Mouse (Mus musculus): ENCODE data around the gene Dync1h1.

Gene Dync1h1
- long read RNA-seq, experiment 1, partial matches to known transcripts, result 19 of 24 reads
- long read RNA-seq, experiment 1, other reads (novel, unspliced or antisense), result 5 of 24 reads
- long read RNA-seq, experiment 2, partial matches to known transcripts, result 9 of 12 reads
- long read RNA-seq, experiment 2, other reads (novel, unspliced or antisense), result 3 of 12 reads

DNA sequence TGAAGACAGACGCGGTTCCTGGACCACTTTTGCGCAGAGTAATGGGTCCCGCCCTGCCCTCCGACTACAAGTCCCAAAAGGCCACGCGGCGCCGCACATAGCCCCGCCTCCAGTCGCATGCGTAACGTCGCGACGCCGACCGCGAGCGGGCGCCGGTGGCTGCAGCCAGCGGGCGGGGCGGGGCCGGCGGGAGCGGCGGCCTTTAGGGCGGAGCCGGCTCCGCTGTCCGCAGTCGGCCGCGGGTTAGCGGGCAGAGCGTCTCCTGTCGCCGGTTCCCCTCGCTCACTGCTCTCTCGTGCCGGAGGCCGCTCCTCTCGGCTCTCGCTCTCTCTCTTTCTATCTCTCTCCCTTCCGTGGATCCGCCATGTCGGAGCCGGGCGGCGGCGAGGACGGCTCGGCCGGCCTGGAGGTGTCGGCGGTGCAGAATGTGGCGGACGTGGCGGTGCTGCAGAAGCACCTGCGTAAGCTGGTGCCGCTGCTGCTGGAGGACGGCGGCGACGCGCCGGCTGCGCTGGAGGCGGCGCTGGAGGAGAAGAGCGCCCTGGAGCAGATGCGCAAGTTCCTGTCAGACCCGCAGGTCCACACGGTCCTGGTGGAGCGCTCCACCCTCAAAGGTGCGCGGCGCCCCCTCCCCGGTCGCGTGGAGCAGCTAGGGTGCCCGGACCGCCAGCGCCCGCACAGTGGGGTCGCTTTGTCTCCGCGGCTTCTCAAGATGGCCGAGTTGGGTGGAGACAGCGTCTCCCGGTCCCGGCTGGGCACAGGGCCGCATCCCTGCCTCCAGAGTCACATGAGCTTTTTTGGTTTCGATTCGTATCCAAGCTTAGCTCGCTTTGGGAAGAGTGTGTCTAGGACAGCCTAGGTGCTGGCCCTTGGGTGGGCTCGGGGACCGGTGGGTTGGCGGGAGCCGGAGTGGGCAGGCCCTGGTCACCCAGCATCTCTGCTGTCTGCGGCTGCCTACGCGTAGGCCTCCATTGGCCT is at the start of gene Dync1h1:
Gene Dync1h1, plus strand, starts transcription at position 212 of the 978 bp plus-strand sequence.
- intact Hi-C loops (cut with DNase I), result no loop called here

DNA sequence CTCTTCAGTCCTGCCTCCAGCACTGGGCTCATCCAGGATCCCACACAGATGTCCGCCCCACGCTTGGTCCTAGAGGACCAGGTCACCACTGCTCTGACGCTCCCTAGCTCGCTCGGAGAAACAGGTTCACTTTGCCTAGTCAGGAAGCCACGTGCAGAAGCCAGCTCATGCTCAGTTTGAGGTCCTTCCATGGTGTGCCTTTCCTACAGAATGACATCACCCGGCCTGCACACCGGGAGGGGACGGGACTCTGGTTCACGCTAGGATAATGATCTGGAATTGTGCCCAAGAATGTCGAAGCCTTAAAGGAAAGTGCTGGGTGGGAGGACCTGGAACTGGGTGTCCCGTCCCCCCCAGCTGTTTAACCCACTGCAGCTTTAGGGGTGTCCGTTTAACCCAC is 49.1 kb upstream of the Dync1h1 start:
- intact Hi-C loops (cut with DNase I), result loop anchor here (5.0 kb wide), 1 partner anchor 100 kb away; no protein-coding TSS in a partner anchor

DNA sequence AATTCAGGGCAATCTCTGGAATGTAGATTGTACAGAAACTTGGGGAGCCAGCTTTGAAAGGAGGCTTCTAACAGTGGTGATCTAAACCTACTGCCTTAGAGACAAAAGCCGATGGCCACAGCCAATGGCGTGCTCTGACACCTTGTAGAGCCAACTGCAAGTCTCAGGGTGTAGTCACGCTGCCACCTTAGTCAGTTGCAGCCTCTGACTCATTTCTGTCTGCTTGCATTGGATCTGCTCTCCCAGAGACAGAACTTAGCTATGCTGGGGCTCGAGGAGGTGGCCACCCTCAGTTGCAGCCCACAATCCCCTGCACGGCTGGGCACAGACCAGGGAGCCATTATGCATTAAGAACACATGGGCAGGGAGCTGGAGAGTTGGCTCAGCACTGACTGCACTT is 47.9 kb upstream of the Dync1h1 start:
- intact Hi-C loops (cut with DNase I), result loop anchor here (5.0 kb wide), 1 partner anchor 101 kb away; no protein-coding TSS in a partner anchor

DNA sequence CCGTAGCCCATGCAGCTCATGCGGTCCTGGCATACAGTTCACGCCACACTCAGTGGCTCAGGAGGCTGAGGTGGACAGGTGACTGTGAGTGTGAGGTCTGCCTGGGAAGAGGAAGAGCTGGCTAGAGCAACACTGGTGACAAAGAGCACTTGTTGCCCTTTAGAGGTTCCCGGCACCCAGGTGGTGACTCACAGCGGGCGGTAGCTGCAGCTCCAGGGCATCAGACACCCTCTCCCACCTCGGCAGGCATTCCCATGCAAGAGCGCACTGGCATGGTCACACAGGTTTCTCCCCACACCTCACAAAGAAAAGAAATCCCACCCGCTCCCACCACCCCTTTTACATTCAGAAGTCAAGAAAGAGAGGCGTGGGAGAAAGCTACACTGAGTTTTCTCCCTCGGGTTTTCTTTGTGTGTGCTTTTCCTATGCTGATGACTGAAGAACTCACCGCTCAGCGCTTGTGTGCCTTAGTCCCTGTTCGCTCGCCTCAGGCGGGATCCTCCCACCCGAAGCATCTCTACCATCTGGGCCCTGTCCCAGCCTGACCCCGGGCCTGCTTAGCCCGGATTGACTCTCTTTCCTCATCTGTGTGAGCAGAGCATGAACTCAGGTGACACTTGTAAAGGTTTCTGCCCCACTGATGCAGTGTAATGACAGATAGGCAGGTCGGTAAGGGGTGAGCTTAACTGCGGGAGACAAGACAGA is 45.6 kb upstream of the Dync1h1 start:
- intact Hi-C loops (cut with DNase I), result no loop called here

DNA sequence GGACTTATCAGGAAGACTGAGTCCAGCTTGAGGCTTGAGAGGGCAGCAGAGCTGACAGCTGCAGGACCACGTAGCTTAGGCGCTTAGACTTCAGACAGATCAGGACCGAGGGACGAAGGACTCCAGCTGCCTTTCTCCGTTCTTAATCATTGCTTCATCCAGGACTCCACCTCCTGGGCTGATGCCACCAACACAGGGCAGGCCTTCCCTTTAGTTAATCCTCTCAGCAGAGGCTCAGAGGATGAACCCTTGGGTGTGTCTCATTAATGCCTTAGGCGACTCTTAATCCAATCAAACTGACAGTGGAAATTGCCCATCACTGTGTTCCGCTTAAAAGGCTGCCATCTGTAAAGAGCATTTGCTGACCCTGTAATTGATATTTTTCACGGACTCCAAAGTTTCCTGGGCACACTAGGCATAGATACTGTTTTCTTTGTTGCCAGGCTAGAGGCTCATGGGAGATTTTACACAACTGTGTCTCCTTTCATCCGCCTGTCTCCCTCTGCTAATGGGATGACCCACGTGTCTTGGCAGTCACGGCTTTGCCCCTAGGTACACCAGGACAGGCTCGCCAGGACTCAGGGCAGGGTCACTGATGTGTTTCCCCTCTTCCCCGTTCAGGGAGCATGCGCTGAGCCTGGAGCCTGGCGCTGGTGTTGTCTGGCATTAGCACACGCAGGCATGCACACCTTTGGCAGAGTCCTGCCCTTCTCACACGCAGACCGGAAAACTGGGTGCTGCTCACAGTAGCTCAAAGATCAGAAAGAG is 44.2 kb upstream of the Dync1h1 start:
- intact Hi-C loops (cut with DNase I), result no loop called here

DNA sequence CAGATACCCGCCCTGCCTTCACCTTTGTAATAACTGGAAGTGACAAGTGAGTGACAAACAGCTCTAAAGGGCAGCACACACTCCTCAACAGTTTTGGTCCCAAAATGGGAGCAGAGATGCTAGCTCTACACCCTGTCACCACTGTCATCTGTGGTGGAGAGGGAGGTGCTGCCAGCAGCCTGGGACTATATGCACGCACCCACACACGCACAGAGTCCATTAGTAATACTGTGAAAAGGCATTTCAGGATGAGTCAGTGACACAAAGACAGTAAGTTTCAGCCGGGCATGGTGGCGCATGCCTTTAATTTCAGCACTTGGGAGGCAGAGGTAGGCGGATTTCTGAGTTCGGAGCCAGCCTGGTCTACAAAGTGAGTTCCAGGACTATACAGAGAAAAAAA is 43.1 kb upstream of the Dync1h1 start:
- intact Hi-C loops (cut with DNase I), result no loop called here

DNA sequence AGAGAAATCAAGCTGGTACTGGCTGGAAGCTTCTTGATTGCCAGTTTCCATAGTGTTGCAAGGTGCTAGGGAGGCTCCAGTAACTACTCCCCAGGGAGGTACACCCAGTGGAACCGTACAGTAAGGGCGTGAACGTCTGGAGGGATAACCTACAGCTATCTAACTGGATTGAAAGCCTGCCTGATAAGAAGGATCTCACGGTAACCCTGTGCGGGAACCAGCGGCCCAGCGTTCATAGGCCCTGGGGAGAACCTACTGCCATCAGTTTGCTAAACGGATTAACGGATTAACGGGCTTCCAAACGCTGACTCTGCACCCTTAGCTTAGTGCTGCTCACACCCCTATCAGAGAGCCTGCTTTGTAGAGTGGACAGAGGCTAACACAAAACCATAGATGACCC is 37.9 kb upstream of the Dync1h1 start:
- intact Hi-C loops (cut with DNase I), result no loop called here

DNA sequence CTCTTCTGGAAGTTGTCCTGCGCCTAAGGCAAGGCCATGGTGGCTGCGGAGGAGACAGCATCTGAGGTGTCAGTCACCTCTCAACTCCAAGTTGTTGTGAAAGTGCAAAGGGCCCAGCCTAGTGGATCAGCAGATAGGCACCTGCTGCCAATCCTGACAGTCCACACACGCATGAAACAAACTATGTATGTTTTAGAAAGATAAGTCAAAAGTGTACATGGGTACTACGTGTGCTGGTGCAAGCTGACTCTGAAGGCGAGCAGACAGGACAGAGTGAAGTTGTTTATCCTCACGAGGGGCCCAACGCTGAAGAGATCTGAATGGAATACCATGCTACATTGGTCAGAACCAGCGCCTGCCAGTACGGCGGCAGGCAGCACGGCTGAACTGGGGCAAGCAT is 36.4 kb upstream of the Dync1h1 start:
- intact Hi-C loops (cut with DNase I), result no loop called here

DNA sequence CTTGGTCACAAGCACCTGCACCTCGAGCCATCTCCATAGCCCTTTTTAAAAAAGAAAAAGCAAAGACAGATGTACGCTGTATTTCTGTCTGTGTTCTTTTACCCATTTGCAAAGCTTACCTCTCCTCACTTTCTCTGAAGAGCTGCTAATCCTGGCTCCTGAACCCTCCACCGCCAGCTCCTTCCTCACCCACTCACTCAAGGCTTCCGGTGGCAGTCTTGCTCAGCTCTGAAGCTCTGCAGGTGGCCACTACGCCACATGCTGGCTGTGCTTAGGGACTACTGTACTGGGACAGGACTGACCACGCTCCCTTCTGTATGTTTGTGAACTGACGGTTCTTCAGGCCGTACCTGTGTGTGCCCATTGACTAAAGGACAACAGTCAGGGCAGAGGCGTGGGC is 34.9 kb upstream of the Dync1h1 start:
- intact Hi-C loops (cut with DNase I), result no loop called here

DNA sequence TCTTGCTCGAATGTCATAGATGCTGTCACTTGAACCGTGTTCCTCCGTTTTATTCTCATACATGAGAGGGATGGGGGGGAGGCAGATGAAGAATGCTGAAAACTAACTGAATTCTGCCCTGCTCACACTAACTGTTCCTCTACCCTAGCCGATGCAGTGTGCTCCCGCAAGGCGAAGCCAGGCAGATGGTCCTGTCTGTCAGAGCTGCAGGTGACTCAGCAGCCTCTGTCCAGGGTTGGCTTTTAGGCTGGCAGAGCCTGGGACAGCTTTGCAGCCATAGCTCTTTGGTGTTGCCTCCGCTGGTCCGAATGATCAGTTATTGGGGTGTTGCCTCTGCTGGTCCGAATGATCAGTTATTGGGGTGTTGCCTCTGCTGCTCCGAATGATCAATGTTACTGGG is 30.2 kb upstream of the Dync1h1 start:
- intact Hi-C loops (cut with DNase I), result no loop called here

DNA sequence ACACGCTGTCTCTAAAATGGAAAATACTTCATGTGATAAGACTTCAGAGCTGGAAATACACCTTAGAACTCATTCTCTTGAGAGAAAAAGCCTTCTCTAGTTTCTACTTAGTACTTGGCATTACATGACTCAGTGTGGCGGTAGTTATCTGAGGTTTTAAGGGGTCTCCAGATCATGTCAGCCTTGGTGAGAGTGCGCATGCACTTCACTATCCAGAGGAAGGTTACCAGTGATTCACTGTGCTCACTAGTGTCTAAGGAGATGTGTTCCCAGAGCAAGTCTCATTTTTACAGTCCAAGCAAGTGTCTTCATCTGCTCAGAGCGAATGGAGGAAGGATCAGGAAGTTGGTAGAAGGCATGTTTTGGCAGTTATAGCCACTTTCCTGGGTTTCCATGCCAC is 28.9 kb upstream of the Dync1h1 start:
- intact Hi-C loops (cut with DNase I), result no loop called here

DNA sequence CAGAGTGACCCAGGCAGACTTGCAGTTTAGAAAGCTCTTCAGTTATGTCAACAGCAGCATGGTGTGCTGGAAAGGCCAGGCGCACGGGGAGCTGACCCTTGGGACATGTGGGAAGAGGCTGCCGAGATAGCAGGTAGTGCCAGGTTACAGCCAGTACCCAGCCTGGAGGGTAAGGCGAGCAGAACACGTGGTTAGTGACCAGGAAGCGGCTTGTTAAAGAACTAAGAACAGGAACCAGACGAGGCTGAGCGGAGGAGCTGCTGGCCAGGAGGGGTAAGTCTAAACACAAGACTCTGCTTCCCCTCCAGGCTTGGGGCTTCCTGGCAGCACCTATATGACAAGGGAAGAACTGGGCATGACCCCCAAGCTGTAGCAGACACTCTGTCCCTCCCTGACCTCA is 27.6 kb upstream of the Dync1h1 start:
- intact Hi-C loops (cut with DNase I), result no loop called here

DNA sequence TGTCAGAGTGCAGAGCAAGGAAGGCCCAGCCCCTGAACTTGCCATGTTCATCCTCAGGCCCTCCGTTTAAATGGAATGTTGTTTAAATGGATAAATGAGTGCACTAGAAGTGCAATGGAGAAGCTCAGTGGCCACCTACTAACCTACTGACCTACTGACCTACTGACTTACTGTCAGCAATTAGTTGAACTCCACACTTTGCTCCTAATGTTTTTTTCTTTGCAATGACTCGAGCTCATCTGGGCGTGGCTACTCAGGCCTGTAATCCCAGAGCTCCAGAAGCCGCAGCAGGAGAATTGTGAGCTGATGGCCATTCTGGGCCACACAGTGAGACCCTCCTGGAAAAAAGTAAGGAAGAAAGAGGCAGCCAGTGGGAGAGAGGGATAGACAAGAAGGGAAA is 25.3 kb upstream of the Dync1h1 start:
- intact Hi-C loops (cut with DNase I), result no loop called here

DNA sequence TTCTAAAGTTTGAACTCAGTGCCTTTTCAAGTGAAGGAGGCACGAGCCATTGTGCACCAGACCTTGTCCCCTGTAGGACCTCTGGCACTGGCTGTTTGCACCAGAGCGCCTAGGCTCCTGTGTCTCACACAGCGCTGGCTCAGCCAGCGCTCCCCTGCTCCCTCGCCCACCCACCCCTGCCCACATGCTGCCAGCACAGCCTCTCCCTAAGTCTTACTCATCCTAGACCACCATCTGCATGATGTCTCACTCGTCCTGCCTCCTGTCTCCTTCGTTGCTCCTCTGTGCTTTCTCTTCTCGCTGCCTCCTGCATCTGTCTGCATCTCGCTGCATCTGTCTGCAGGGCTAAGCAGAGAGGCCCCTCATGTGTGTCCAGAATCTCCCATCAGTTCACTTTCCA is 22.9 kb upstream of the Dync1h1 start:
- intact Hi-C loops (cut with DNase I), result no loop called here

DNA sequence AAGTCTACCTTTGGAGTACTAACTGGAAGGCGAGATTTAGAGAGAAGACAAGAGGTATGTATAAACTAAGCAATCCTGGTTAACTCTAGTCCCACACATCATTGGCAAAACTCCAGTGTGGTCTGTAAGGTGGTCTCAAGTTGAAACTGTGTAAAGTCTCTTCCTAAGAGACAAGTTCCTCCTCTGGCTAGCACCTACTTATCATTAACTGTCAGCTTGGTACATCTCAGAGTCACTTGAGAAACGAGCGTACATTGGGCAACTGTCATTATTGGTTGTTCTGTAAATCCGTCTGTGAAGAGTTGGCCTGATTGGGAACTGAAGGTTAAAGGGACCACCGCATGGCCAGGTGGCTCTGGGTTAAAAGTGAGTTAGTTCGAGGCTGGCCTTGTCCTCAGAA is 12.6 kb upstream of the Dync1h1 start:
- intact Hi-C loops (cut with DNase I), result no loop called here

DNA sequence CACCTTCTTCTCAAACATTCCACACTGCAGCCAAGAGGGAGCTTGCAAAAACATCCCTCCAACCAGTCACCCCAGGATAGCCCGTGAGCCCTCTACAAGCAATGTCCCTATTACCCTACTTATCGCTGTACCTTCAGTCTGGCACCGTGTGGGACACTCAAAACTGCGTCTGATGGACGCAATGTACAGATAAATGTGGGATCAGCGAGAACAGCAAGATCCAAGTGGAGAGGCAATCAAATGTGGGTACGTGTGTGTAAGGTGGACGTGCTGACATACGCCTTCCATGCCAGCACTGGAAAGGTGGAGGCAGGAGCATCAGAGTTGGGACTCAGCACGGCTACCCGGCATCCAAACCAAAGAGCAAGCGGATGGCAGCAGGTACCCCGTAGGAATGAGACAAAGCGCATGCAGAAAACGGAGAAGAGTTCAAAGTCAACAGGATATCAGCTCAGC is 10.4 kb upstream of the Dync1h1 start:
- intact Hi-C loops (cut with DNase I), result loop anchor here (5.0 kb wide), 1 partner anchor 139 kb away; no protein-coding TSS in a partner anchor

DNA sequence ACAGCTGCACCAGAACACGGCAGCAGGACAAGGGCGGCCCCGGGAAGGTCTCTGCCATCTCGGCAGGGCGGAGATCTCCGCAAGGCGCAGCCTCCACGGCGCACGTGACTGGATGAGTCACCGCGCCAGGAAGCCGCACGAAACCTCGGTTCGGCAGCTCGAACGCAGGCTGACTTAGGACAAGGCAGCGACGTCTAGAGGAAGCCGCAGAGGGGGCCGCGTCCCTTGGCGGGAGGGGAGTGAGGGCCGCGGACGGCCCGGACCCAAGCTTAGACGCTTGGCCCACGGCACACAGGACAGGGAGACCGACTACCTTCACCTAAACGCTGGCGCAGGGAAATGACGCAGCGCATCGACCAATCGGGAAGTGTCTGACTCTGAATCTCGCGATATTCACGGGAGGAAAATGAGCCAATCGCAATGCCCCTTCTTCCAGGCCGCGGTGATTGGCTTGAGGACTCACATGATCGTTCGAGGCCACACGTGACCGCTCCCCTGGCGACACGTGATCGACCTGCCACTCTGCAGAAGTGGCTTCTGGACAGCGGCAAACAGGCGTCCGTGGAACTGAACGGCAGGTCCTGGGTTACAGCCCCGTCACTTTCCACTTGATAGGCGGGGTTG is 9.9 kb upstream of the Dync1h1 start:
- intact Hi-C loops (cut with DNase I), result loop anchor here (5.0 kb wide), 1 partner anchor 139 kb away; no protein-coding TSS in a partner anchor

DNA sequence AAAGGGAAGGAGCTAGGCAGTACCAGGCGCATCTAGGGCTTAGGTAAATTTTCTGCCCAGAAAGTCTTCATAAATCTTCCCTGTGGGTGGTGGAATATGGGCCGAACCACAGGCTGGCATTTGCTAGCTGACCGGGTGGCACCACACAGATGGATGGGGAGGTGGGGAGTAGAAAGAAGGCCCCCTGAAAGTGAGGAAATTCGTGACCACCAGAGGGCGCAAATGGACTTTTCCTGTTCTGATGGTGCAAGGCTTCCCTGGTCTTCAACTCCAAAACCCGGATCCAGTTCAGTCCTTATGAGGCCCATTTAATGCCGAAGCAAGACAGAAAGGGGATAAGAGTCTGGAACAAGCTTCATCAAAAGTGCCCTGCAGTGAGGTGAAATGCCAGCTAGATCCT is 2.7 kb upstream of the Dync1h1 start:
- intact Hi-C loops (cut with DNase I), result loop anchor here (5.0 kb wide), 2 partner anchors 104 to 244 kb away; partner anchors contain the start of genes Hsp90aa1 and Mok

DNA sequence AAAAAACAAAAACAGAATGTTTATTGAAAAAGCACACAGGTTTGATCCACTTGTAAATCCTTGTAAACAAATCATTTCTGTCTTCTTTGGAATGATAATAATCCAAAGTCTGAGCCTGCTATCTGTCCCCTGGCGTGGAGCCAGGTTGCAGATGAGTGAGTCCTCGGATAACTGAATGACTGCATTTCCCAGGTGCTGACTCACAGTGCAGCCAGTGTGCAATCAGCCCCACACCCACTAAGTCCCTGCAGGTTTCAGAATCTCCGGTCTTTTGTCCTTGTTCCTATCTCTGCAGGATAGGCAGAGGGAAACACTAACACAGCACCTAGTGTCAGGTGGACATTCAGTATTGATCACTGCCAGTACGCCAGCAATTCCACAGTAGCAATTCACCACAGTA is 1.5 kb upstream of the Dync1h1 start:
- intact Hi-C loops (cut with DNase I), result loop anchor here (5.0 kb wide), 2 partner anchors 103 to 243 kb away; partner anchors contain the start of genes Hsp90aa1 and Mok

DNA sequence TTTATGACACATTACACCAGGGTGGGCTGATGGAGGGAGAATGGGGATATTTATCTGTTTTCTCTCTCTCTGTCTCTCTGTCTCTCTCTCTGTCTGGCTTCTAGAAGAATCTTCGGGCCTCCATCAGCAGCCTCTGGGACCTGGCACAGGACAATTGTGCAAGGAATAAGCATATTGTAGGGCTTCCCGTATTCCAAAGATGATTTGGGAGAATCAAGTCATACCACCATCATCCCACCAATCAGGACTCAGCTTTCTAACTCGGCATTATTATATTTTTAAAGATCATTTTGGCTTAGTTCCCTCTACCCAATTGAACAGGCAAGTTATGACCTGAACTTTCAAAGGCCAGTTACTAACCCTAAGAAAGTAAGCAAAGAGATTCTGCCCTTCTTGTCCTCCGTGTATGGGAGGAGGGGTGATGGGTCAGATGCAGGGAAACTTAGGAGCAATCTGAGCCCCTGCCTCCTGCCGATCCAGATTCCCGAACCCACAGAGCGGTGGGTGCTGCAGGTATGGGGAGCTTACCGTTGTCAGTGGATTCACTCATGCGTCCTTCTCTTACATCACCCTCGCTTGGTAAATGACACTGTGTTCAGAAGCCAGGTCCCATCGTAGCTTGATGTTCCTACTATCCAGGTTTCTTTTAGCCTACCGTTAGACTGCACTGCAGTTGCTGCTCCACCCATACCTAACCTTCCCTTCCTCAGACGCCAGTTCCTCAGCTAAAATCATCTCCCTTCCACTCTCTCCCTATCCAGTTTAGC is 844 bp upstream of the Dync1h1 start:
- intact Hi-C loops (cut with DNase I), result no loop called here

All from adrenal gland (tissue).